Mouse (Mus musculus) CH12.LX (cell line): ENCODE measurements around the gene Rasgrp3.

ENCODE experiments used
- CTCF ChIP-seq, 2 experiments: IDR thresholded peaks in 1 of 2; conservative IDR thresholded peaks in 1 of 2; 2 replicates each; pipeline ENCODE4 v1.5.1; 2011 to 2012; ENCODE audit warnings: low read depth in 2 of 2, low read length in 2 of 2, improper control_type of control experiment in 1 of 2, inconsistent platforms in 1 of 2, mild to moderate bottlenecking in 1 of 2, moderate library complexity in 1 of 2
- EP300 ChIP-seq: IDR thresholded peaks from 2 replicates; pipeline ENCODE4 v1.6.1; 2011; ENCODE audit warnings: low read length, improper control_type of control experiment
- MAFK ChIP-seq: IDR thresholded peaks from 2 replicates; pipeline ENCODE4 v1.6.1; 2011; ENCODE audit warnings: low read length, improper control_type of control experiment; ENCODE audit not compliant: insufficient replicate concordance
- ZKSCAN1 ChIP-seq: IDR thresholded peaks from 2 replicates; pipeline ENCODE4 v1.6.1; 2012; ENCODE audit warnings: low read depth, inconsistent platforms, low read length, improper control_type of control experiment, borderline replicate concordance
- ZMIZ1 ChIP-seq: IDR thresholded peaks from 2 replicates; pipeline ENCODE4 v1.6.1; 2012; ENCODE audit warnings: low read depth, mild to moderate bottlenecking, inconsistent platforms, low read length, improper control_type of control experiment

DNA sequence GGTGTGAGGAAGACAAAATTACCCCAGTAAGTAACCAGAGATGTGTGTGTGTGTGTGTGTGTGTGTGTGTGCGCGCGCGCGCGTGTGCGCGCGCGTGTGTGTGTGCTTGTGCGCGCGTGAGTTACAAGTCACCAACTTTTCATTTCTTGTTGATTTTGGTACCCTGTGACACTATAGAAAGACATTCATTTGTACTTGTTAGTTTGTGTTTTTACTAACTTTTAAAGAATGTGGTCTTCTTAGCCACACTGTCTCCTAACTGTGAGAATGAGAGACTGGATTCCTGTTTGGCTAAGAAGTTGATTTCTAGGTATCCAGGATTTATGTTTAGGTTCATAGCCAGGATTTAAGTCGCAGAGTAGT, 29.9 kb downstream of the Rasgrp3 start:
- no peak for TF ChIP-seq CTCF (conservative IDR thresholded peaks at IDR 0.05 in 1 of 2, IDR thresholded peaks at IDR 0.05 in 1 of 2; ENCODE audit: low read depth in 2 of 2, low read length in 2 of 2)
- TF ChIP-seq EP300: no peak
- TF ChIP-seq ZKSCAN1: no peak
- TF ChIP-seq MAFK: no peak
- no peak for TF ChIP-seq ZMIZ1
